Mouse (Mus musculus) heart, postnatal 0 days (tissue): Measurements from ENCODE around the gene Fat3. TPM values are rescaled to one million over a fixed set of nuclear protein-coding genes. Genes with fewer than 3 reads are reported as not detected.

ENCODE experiments used
- ATAC-seq: fragments of 200-750 bp; cut with Nextera tagmentation; 2 replicates; pipeline ENCODE4 v1.8.0; 2017; ENCODE audit warnings: low read depth, moderate number of reproducible peaks, moderate library complexity; ENCODE audit not compliant: insufficient read depth
- DNase-seq: peaks from one replicate; pipeline ENCODE4 v3.0.0-alpha.2; 2016; ENCODE audit warnings: low spot score
- H3K27ac ChIP-seq: fragments of 300-500 bp; sonication (generic); 2 replicates; pipeline ENCODE4 v1.5.1; 2014; ENCODE audit warnings: low read depth, mild to moderate bottlenecking
- H3K27me3 ChIP-seq: fragments of 300-500 bp; sonication (generic); 2 replicates; pipeline ENCODE4 v1.6.1; 2014; ENCODE audit warnings: low read length, mixed read lengths; ENCODE audit not compliant: control insufficient read depth, insufficient read depth
- H3K36me3 ChIP-seq: fragments of 300-500 bp; sonication (generic); replicated peaks from 2 replicates; pipeline ENCODE4 v1.6.1; 2014; ENCODE audit warnings: low read length, mixed read lengths; ENCODE audit not compliant: control insufficient read depth, insufficient read depth
- H3K4me1 ChIP-seq: fragments of 300-500 bp; sonication (generic); 2 replicates; pipeline ENCODE4 v1.6.1; 2014; ENCODE audit warnings: antibody characterized with exemption; ENCODE audit not compliant: control insufficient read depth, insufficient read depth
- H3K4me2 ChIP-seq: fragments of 300-500 bp; sonication (generic); 2 replicates; pipeline ENCODE4 v1.6.1; 2014; ENCODE audit warnings: low read depth, mild to moderate bottlenecking, low read length, moderate library complexity
- H3K4me3 ChIP-seq: fragments of 300-500 bp; sonication (generic); 2 replicates; pipeline ENCODE4 v1.5.1; 2014; ENCODE audit warnings: low read depth, low read length
- H3K9ac ChIP-seq: fragments of 300-500 bp; sonication (generic); replicated peaks from 2 replicates; pipeline ENCODE4 v1.6.1; 2014; ENCODE audit warnings: low read depth, low read length, mixed read lengths
- H3K9me3 ChIP-seq: fragments of 300-500 bp; sonication (generic); replicated peaks from 2 replicates; pipeline ENCODE4 v1.6.1; 2016; ENCODE audit warnings: low read length; ENCODE audit not compliant: control insufficient read depth
- CTCF ChIP-seq: IDR thresholded peaks from 2 replicates; pipeline ENCODE4 v1.5.1; 2016; ENCODE audit warnings: antibody characterized with exemption, control low read depth, low read depth
- EP300 ChIP-seq: IDR thresholded peaks from 2 replicates; pipeline ENCODE4 v1.6.1; 2016; ENCODE audit warnings: antibody characterized with exemption, low read depth
- WGBS: fragments of 180-500 bp; shearing (Covaris S2); extraction: QIAGEN DNeasy Blood & Tissue Kit; methylation state at CpG from one replicate; pipeline ENCODE4 v1.1.7; 2014; 5-methylcytosine and 5-hydroxymethylcytosine counted together
- polyA plus RNA-seq: library from polyadenylated mRNA; unstranded; fragments of >200 nt; fragmentation: Nextera tagmentation; extraction: Ambion mirVana; gene quantifications from 2 replicates; pipeline ENCODE4 v1.2.1, GENCODE M21; 2015
- total RNA-seq: library from RNA; depleted of rRNA; stranded (reverse); fragments of >200 nt; gene quantifications from 2 replicates; pipeline ENCODE4 v1.2.3, GENCODE M21; 2014; ENCODE audit warnings: low replicate concordance

Gene Fat3
- total and polyA plus RNA-seq, 2 experiments from 2014 or later, result 0.19 to 2.4 TPM

GRCm38 (mm10) chr9:16168051-16168450 lies 333.0 kb downstream of the Fat3 start:
- no peak overlapping the region for H3K27ac ChIP-seq
- no peaks in the 10 kb centered on the region for H3K9me3 ChIP-seq
- H3K4me3 ChIP-seq, result no peak overlapping the region
- DNase-seq, result no peak
- H3K36me3 ChIP-seq, result no peaks in the 10 kb centered on the region
- 65% methylated on average over 2 of the region's 2 CpGs for WGBS
- ATAC-seq, result no peak
- H3K9ac ChIP-seq, result no peak overlapping the region
- H3K4me2 ChIP-seq, result no peak overlapping the region
- no peaks in the 10 kb centered on the region for H3K27me3 ChIP-seq
- TF ChIP-seq CTCF (no peak), EP300 (no peak)
- no peaks in the 10 kb centered on the region for H3K4me1 ChIP-seq

- WGBS, result 89% methylated on average over 5 of the region's 5 CpGs
- Histone ChIP-seq H3K36me3 (no peaks in the 10 kb centered on the region), H3K9me3 (0 out of 2 replicates have a peak, but pooled peaks cover 3% of the 10 kb centered on the region), H3K4me3 (no peak overlapping the region), H3K4me1 (no peaks in the 10 kb centered on the region), H3K27ac (no peak overlapping the region), H3K4me2 (no peak overlapping the region), H3K9ac (no peak overlapping the region), H3K27me3 (no peaks in the 10 kb centered on the region)
- ATAC-seq, result no peak
- DNase-seq, result no peak
- no peak for TF ChIP-seq CTCF
- TF ChIP-seq EP300, result no peak
Measured at GRCm38 (mm10) chr9:16159366-16159765, 341.7 kb downstream of the Fat3 start.

GRCm38 (mm10) chr9:16153580-16153930 lies 347.5 kb downstream of the Fat3 start:
- no peak for ATAC-seq

GRCm38 (mm10) chr9:16152756-16153579 lies 348.1 kb downstream of the Fat3 start:
- Histone ChIP-seq H3K9ac (no peak overlapping the region), H3K27ac (no peak overlapping the region), H3K4me1 (no peaks in the 10 kb centered on the region; the same call in 1 of the 2 replicates), H3K4me3 (no peak overlapping the region), H3K36me3 (no peaks in the 10 kb centered on the region), H3K9me3 (no peaks in the 10 kb centered on the region), H3K4me2 (no peak overlapping the region), H3K27me3 (no peaks in the 10 kb centered on the region)
- ATAC-seq (no peak), DNase-seq (no peak)
- WGBS, result 62% methylated on average over 4 of the region's 4 CpGs
- TF ChIP-seq EP300 (no peak), CTCF (no peak)

More at GRCm38 (mm10) chr9:16153580-16153930, 347.5 kb downstream of the Fat3 start:
- TF ChIP-seq CTCF (no peak), EP300 (no peak)
- WGBS, result 73% methylated on average over 3 of the region's 3 CpGs
- H3K27ac ChIP-seq, result no peak overlapping the region
- no peak overlapping the region for H3K4me2 ChIP-seq
- DNase-seq, result no peak
- H3K4me3 ChIP-seq, result no peak overlapping the region
- H3K36me3 ChIP-seq, result no peaks in the 10 kb centered on the region
- no peaks in the 10 kb centered on the region for H3K27me3 ChIP-seq
- H3K4me1 ChIP-seq, result no peaks in the 10 kb centered on the region; the same call in 1 of the 2 replicates
- H3K9ac ChIP-seq, result no peak overlapping the region
- H3K9me3 ChIP-seq, result no peaks in the 10 kb centered on the region

- Histone ChIP-seq H3K27me3 (no peaks in the 10 kb centered on the region), H3K4me1 (no peaks in the 10 kb centered on the region; the same call in 1 of the 2 replicates), H3K4me3 (no peak overlapping the region), H3K36me3 (no peaks in the 10 kb centered on the region), H3K4me2 (no peak overlapping the region), H3K9ac (no peak overlapping the region), H3K9me3 (no peaks in the 10 kb centered on the region), H3K27ac (no peak overlapping the region)
- no peak for TF ChIP-seq EP300
- no peak for TF ChIP-seq CTCF
- no peak for DNase-seq
- no peak for ATAC-seq
Measured at GRCm38 (mm10) chr9:16150046-16150445, 351.0 kb downstream of the Fat3 start.

GRCm38 (mm10) chr9:16147735-16148134 lies 353.4 kb downstream of the Fat3 start:
- Histone ChIP-seq H3K36me3 (no peaks in the 10 kb centered on the region), H3K9me3 (no peaks in the 10 kb centered on the region), H3K4me2 (no peak overlapping the region), H3K4me1 (no peaks in the 10 kb centered on the region), H3K27me3 (no peaks in the 10 kb centered on the region), H3K9ac (no peak overlapping the region), H3K27ac (no peak overlapping the region), H3K4me3 (no peak overlapping the region)
- no peak for ATAC-seq
- 24% methylated on average over 1 of the region's 1 CpGs for WGBS
- TF ChIP-seq EP300 (no peak), CTCF (no peak)
- DNase-seq, result no peak
